Mouse (Mus musculus) induced T-regulatory cell, adult 2 months (primary cell): ENCODE data around the gene Carns1.
A peak's percentile ranks its signal among the peaks of the same experiment; 100 is the strongest.

Experiments
- DNase-seq: peaks from one replicate; pipeline ENCODE4 v3.0.0-alpha.2; 2012; ENCODE audit warnings: low read depth

Carns1 gene

GRCm38 (mm10) chr19:4130106-4130505 is 45.2 kb downstream of the Carns1 start:
- DNase-seq = no peak

GRCm38 (mm10) chr19:4129462-4129861 is 45.8 kb downstream of the Carns1 start:
- DNase-seq = no peak

GRCm38 (mm10) chr19:4126759-4127495 is 48.4 kb downstream of the Carns1 start:
- peak; percentile 53 for DNase-seq

- DNase-seq = peak; percentile 98
Observed at GRCm38 (mm10) chr19:4125741-4126696, 49.3 kb downstream of the Carns1 start, which contains the start of gene Aip. Gene Aip, minus strand, starts transcription at chr19:4125858.

- peak; percentile 53 for DNase-seq
Observed at GRCm38 (mm10) chr19:4125268-4125667, 50.0 kb downstream of the Carns1 start.

GRCm38 (mm10) chr19:4124432-4124831 is 50.8 kb downstream of the Carns1 start:
- no peak for DNase-seq

- peak; percentile 52 for DNase-seq
Observed at GRCm38 (mm10) chr19:4122411-4123370, 52.6 kb downstream of the Carns1 start.

- peak; percentile 57 for DNase-seq
Observed at GRCm38 (mm10) chr19:4121896-4122295, 53.4 kb downstream of the Carns1 start.

GRCm38 (mm10) chr19:4121097-4121805 is 54.0 kb downstream of the Carns1 start:
- peak; percentile 99 for DNase-seq

GRCm38 (mm10) chr19:4120496-4120895 is 54.8 kb downstream of the Carns1 start:
- no peak for DNase-seq

GRCm38 (mm10) chr19:4119716-4120487 is 55.4 kb downstream of the Carns1 start:
- DNase-seq = peak; percentile 94

- peak; percentile 39 for DNase-seq
Observed at GRCm38 (mm10) chr19:4118350-4118749, 56.9 kb downstream of the Carns1 start.

- no peak for DNase-seq
Observed at GRCm38 (mm10) chr19:4117006-4117405, 58.3 kb downstream of the Carns1 start.

GRCm38 (mm10) chr19:4115816-4116215 is 59.5 kb downstream of the Carns1 start:
- DNase-seq = no peak

GRCm38 (mm10) chr19:4115144-4115543 is 60.1 kb downstream of the Carns1 start:
- no peak for DNase-seq

GRCm38 (mm10) chr19:4114551-4114950 is 60.7 kb downstream of the Carns1 start:
- DNase-seq = no peak
